Mouse (Mus musculus) MEL-GATA-1-ER (cell line): ENCODE results near the gene Rps6ka4.

Source experiments
- DNase-seq: peaks from one replicate; pipeline ENCODE4 v3.0.0-alpha.2; 2012; ENCODE audit warnings: low read depth; ENCODE audit errors: extremely low read depth

Gene Rps6ka4

DNA sequence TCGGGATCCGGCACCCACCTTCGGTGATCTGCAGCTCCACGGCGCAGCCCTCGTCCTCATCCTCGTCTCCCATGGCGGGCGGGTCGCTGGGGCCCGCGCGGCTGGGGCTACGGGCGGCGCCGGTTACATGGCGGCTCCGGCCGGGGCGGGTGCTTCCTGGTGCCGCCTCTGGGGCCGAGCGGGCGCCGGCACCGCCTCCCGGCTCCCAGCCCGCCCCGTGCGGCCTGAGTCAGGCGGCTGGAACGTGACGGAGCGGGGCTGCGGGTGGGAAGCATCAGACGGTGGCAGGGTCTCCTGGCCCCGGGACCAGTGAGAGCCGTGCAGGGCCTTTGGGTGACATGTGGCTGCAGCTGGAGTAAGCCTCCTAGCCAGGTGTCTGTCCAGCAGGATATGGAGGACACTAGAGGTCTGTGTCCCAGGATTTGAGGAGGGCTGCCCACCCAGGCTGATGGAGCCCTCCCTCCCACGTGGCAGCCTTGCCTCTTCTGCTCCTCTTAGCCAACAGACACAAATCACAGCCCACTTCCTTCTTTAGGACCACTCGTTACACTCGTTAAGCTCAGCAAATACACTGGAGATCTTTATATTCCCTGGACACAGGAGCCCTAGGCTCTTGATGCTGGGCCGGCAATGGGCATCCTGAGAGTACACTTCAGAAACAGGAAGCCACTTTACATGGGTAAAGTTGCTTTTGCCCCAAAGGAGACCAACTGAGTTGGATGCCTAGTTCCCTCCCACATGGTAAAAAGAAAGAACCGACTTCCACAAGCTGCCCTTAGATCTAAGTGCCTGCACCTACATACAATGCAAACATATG lies at the start of gene Rps6ka4:
TSS of gene Rps6ka4 (minus strand) at position 162 of the 817 bp plus-strand sequence.
- no peak for DNase-seq

GRCm38 (mm10) chr19:6877965-6878364 lies 37.5 kb upstream of the Rps6ka4 start:
- no peak for DNase-seq

- DNase-seq = no peak
Measured at GRCm38 (mm10) chr19:6876799-6877198, 36.4 kb upstream of the Rps6ka4 start.

GRCm38 (mm10) chr19:6875834-6876233 lies 35.4 kb upstream of the Rps6ka4 start:
- no peak for DNase-seq

- no peak for DNase-seq
Measured at GRCm38 (mm10) chr19:6874257-6874656, 33.8 kb upstream of the Rps6ka4 start.

DNA sequence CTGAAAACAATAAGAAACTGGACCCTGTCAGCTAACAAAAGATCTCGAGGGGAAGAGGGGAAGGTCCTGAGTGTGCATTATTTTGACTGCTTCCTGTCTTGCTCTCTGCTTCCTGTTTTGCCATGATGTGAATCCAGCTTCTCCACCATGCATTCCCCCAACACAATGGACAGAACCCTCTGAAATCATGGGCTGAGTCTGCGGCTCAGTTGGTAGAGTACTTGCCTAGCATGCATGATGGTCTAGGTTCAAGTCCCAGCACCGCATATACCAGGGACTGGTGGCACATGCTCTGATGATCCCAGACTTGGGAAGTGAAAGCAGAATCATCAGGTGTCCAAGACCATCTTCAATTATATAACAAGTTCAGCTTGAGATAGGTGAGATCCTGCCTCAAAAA lies 32.3 kb upstream of the Rps6ka4 start:
- DNase-seq = no peak

GRCm38 (mm10) chr19:6871574-6872271 lies 31.3 kb upstream of the Rps6ka4 start:
- no peak for DNase-seq

DNA sequence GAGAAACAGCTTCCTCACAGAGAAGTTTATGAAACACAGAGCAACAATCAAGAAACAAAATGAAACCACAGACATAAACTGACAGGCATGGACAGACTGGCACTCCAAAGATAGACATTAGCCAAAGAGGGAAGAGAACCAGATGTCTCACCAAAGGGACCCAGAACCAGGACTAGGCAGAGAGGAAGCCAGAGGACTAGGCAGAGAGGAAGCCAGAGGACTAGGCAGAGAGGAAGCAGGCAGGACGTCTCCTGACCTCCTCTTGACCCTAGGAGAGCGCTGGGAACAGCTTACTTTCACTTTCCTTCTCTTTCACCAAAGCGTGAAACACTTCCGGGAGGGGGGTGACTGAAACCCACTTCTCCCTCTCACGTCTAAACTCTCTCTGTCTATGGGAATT lies 28.9 kb upstream of the Rps6ka4 start:
- peak; percentile 73 for DNase-seq

DNA sequence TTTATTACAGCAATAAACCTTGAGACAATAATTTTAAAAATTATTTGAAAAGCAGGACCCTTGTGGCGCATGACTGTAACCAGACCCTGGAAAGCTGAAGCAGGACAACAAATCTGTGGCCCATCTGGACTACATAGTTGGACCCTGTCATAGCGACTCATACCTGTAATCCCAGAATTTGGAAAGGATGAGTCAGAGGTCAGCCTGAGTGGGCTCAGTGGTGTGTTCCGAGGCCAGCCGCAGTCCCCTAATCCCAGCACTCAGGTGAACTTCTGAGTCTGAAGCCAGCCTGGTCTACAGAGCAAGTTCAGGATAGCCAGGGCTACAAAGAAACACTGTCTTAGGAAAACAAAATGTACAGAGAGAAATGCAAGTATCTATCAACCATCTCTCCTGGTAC lies 21.0 kb upstream of the Rps6ka4 start:
- no peak for DNase-seq

- no peak for DNase-seq
Measured at GRCm38 (mm10) chr19:6860706-6861105, 20.3 kb upstream of the Rps6ka4 start.

GRCm38 (mm10) chr19:6859971-6860370 lies 19.5 kb upstream of the Rps6ka4 start:
- no peak for DNase-seq

DNA sequence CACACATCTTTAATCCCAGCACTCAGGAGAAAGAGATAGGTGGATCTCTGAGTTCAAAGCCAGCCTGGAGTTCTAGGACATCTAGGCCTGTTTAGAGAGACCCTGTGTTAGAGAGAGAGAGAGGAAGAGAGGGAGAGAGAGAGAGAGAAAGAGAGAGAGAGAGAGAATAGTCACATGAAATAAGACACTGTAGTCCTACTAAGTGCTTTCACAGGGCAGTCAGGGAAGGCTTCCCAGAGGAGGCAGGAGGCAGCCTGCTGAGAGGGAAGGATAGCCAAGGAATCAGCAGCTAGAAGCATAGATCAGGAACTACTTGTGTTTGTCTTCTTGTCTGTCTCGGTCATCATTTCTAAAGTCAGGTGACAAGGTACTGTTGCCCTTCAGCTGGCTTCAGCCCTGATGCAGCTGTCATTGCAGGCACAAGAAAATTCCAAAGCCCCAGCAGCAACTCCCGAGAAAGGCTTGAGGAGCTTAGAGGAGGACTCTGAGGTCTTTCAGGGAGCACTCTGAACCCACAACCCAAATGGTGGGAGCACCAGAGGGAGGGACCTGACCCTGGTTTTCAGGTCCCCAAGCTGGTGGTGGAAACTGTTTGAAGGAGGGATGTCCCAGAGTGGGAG lies 18.7 kb upstream of the Rps6ka4 start:
- DNase-seq = no peak

DNA sequence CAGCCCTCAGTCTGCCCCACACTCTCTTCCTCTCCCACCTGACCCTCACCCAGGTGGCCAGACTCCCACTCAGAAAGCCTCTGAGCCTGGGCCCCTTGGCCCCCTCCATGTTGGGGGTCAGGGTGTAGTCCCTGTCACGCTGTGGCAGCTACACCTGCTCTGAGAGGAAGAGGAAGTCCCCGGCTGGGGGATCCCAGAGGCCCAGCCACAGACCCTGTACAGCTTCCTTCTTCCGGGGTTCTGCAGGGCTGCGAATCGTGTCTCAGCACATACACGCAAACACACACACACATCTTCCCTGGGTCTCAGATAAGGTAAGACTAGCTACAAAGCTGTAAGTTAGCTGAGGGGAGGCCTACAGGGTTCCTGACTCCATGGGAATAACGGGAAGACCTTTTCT lies 17.6 kb upstream of the Rps6ka4 start, which contains the start of gene Ccdc88b:
TSS of gene Ccdc88b (minus strand) at position 181 of the 400 bp plus-strand sequence.
- peak; percentile 81 for DNase-seq

- DNase-seq = no peak
Measured at GRCm38 (mm10) chr19:6857391-6858005, 17.1 kb upstream of the Rps6ka4 start.

GRCm38 (mm10) chr19:6857003-6857360 lies 16.5 kb upstream of the Rps6ka4 start:
- DNase-seq = no peak

GRCm38 (mm10) chr19:6856281-6857002 lies 16.0 kb upstream of the Rps6ka4 start:
- no peak for DNase-seq

DNA sequence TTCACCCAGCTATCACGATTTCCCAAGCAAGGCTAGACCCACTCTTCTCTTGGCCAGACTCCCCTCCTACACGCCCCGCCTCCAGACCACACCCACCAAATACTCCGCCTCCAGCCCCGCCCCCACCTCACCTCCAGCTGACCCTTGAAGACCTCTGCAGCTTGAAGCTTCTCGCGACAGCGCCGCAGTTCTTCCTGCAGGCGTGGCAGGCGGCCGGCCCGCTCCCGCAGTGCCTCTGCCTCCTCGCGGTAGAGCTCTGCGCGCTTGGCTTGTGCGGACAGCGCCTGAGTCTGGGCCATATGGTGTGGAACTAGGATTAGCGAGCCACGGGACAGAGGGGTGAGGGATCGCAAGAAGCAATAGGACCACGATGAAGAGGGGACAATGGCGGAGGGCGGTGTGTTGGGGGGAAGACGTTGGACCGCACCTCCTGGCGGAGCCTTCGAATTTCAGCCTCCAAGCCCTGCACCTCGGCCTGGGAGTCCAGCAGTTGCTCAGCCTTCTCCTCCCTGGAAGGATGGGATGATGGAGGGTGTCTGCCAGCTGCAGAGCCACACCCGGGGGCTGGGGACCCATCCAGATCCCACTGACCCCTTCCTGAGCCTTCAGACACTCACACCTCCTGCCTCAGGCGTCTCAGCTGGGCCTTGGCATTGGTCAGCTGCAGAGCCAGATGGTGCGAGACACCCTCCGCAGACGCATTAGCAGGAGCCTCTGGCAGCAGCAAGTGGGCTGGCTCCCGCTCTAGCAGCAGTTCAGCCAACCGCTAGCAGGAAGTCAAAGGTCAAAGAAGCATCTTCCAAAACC lies 15.0 kb upstream of the Rps6ka4 start:
- no peak for DNase-seq

DNA sequence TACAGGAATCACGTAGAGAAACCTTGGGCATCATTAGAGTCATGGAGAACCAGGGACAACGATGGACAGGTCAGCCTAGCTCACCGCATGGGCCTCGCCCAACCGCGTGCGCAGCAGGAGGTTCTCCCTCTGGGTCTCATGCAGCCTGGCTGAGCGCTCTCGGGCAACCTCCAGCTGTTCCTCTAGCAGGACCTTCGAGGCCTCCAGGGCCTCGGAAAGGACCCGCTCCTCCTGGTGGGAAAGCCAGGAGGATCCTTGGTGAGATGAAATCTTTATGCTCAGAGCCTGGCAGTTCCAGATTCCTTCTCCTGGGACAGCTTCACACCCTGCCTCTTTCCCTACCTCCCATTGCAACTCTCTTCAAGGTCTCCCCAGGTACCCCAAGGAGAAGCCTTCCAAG lies 14.2 kb upstream of the Rps6ka4 start:
- no peak for DNase-seq

- no peak for DNase-seq
Measured at GRCm38 (mm10) chr19:6853903-6854302, 13.5 kb upstream of the Rps6ka4 start.
